Mouse (Mus musculus) myocyte (in vitro differentiated cells): ENCODE measurements at regions not wholly inside any gene's neighbourhood (a gene's known extent, or its start where the extent isn't known, plus 50 kb on each side); places are given as distances from the start of the nearest gene placed in this dataset.

Experiments
- H3K27me3 ChIP-seq: one replicate; pipeline ENCODE4 v1.6.1; 2011; ENCODE audit not compliant: control insufficient read depth, insufficient read depth, insufficient read length
- H3K36me3 ChIP-seq: one replicate; pipeline ENCODE4 v1.6.1; 2011; ENCODE audit not compliant: control insufficient read depth, insufficient read depth
- H3K4me2 ChIP-seq: one replicate; pipeline ENCODE4 v1.6.1; 2011; ENCODE audit warnings: low read depth, control low read depth
- H3K4me3 ChIP-seq: one replicate; pipeline ENCODE4 v1.5.1; 2011; ENCODE audit warnings: mild to moderate bottlenecking, control low read depth, moderate library complexity
- H3K79me2 ChIP-seq: one replicate; pipeline ENCODE4 v1.6.1; 2011; ENCODE audit not compliant: control insufficient read depth, insufficient read depth
- H3ac ChIP-seq: one replicate; pipeline ENCODE4 v1.6.1; 2011; ENCODE audit not compliant: control insufficient read depth, insufficient read length
- CEBPB ChIP-seq: IDR thresholded peaks from 2 replicates; pipeline ENCODE4 v1.6.1; 2011; ENCODE audit warnings: mild to moderate bottlenecking, moderate library complexity; ENCODE audit not compliant: poor library complexity, insufficient read depth, severe bottlenecking
- E2F4 ChIP-seq: IDR thresholded peaks from one replicate; pipeline ENCODE4 v1.6.1; 2011; ENCODE audit warnings: mild to moderate bottlenecking, control low read depth, moderate library complexity; ENCODE audit not compliant: insufficient read depth
- MAX ChIP-seq: IDR thresholded peaks from one replicate; pipeline ENCODE4 v1.6.1; 2011; ENCODE audit warnings: low read depth, mild to moderate bottlenecking, control low read depth
- MYOD1 ChIP-seq, 3 experiments: IDR thresholded peaks; one replicate each; pipeline ENCODE4 v1.6.1; 2011; ENCODE audit warnings: control low read depth in 2 of 3, low read depth in 2 of 3, mild to moderate bottlenecking in 2 of 3, moderate library complexity in 1 of 3; ENCODE audit not compliant: insufficient read length in 2 of 3, control insufficient read depth in 1 of 3
- MYOG ChIP-seq, 3 experiments: IDR thresholded peaks; one replicate each; pipeline ENCODE4 v1.6.1; 2011; ENCODE audit warnings: control low read depth in 2 of 3, low read depth in 2 of 3, mild to moderate bottlenecking in 2 of 3; ENCODE audit not compliant: insufficient read length in 2 of 3, control insufficient read depth in 1 of 3, insufficient read depth in 1 of 3
- POLR2A ChIP-seq: IDR thresholded peaks from one replicate; pipeline ENCODE4 v1.6.1; 2011; ENCODE audit warnings: low read depth, mild to moderate bottlenecking, control low read depth, moderate library complexity; ENCODE audit not compliant: insufficient read length
- POLR2AphosphoS2 ChIP-seq: IDR thresholded peaks from one replicate; pipeline ENCODE4 v1.6.1; 2011; ENCODE audit warnings: low read depth, control low read depth; ENCODE audit not compliant: insufficient read length
- REST ChIP-seq: IDR thresholded peaks from one replicate; pipeline ENCODE4 v1.6.1; 2011; ENCODE audit warnings: mild to moderate bottlenecking, control low read depth, moderate library complexity; ENCODE audit not compliant: insufficient read depth, insufficient read length
- SRF ChIP-seq: IDR thresholded peaks from one replicate; pipeline ENCODE4 v1.6.1; 2011; ENCODE audit warnings: low read depth; ENCODE audit not compliant: control insufficient read depth, insufficient read length
- TCF12 ChIP-seq: IDR thresholded peaks from one replicate; pipeline ENCODE4 v1.6.1; 2011; ENCODE audit warnings: mild to moderate bottlenecking, control low read depth; ENCODE audit not compliant: poor library complexity, insufficient read depth, severe bottlenecking
- TCF3 ChIP-seq: IDR thresholded peaks from one replicate; pipeline ENCODE4 v1.6.1; 2011; ENCODE audit warnings: low read depth, control low read depth; ENCODE audit not compliant: insufficient read length
- USF1 ChIP-seq: IDR thresholded peaks from one replicate; pipeline ENCODE4 v1.6.1; 2011; ENCODE audit warnings: low read depth, mild to moderate bottlenecking, control low read depth, moderate library complexity

DNA sequence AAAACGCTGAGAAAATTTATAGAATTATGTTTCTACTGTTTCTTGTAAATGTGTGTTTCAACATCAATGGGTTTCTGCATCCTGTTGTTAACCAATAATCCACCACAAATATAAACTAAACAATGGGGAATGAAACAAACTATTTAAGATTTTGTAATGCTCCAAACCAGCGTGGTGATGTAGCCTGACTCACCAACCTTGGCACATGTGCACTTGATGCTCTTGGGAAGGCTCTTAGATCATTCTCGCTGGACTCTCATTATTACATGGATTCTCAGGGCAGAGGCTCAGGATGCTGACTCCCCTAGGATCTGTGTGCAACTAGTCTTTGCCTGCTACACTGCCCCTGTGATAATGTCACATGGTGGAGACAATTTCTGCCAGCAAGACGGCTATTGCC is 158.7 kb upstream of the Krr1 start:
- no peaks in the 10 kb centered on the region for H3K27me3 ChIP-seq
- H3ac ChIP-seq = no peak overlapping the region
- H3K36me3 ChIP-seq = no peaks in the 10 kb centered on the region
- TF ChIP-seq POLR2A = no peak
- TF ChIP-seq CEBPB = 0 out of 2 replicates have a peak, but pooled peaks have one; percentile 49
- TF ChIP-seq POLR2AphosphoS2 = no peak
- H3K79me2 ChIP-seq = no peaks in the 10 kb centered on the region
- no peak overlapping the region for H3K4me3 ChIP-seq
- no peak overlapping the region for H3K4me2 ChIP-seq

DNA sequence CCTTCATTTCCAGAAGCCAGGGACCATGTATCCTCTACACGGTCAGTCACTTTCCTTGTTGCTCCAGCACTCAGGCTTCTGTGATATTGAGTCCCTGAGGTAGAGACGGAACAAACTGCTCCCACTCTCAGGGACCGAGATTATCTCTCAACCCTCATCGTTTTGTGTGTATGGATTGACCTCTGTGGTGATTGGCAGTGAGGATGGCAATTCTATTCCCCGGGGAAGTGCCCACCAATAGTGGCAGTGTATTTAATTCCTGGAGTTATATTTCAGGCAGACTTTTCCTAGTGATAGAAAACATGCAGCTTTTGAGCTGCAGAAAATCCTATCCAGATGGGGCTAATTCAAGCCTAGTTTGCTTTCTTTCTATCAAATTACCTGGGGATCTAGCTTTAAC is 157.8 kb upstream of the Krr1 start:
- no peaks in the 10 kb centered on the region for H3K79me2 ChIP-seq
- H3ac ChIP-seq = no peak overlapping the region
- H3K27me3 ChIP-seq = no peaks in the 10 kb centered on the region
- no peak overlapping the region for H3K4me2 ChIP-seq
- TF ChIP-seq TCF3 (no peak), POLR2AphosphoS2 (no peak), CEBPB (no peak)
- no peaks in the 10 kb centered on the region for H3K36me3 ChIP-seq
- H3K4me3 ChIP-seq = no peak overlapping the region

- TF ChIP-seq MAX = no peak
- TF ChIP-seq TCF3 = no peak
- TF ChIP-seq TCF12 = no peak
- Histone ChIP-seq H3ac (no peak overlapping the region), H3K27me3 (no peaks in the 10 kb centered on the region), H3K4me2 (no peak overlapping the region), H3K36me3 (no peaks in the 10 kb centered on the region), H3K79me2 (no peaks in the 10 kb centered on the region), H3K4me3 (no peak overlapping the region)
Observed at GRCm38 (mm10) chr10:111815160-111815559, 157.3 kb upstream of the Krr1 start.

- Histone ChIP-seq H3K79me2 (no peaks in the 10 kb centered on the region), H3K27me3 (no peaks in the 10 kb centered on the region), H3ac (no peak overlapping the region), H3K4me2 (no peak overlapping the region), H3K4me3 (no peak overlapping the region), H3K36me3 (no peaks in the 10 kb centered on the region)
- no peak for TF ChIP-seq E2F4
- no peak for TF ChIP-seq USF1
- TF ChIP-seq SRF = no peak
- no peak for TF ChIP-seq MYOG (IDR thresholded peaks at IDR 0.05; ENCODE audit: control insufficient read depth in 1 of 3, insufficient read depth in 1 of 3, insufficient read length in 2 of 3, low read depth in 2 of 3)
- TF ChIP-seq REST = no peak
- no peak for TF ChIP-seq POLR2A
- no peak for TF ChIP-seq TCF3
- no peak for TF ChIP-seq MYOD1 (IDR thresholded peaks at IDR 0.05; ENCODE audit: control insufficient read depth in 1 of 3, insufficient read length in 2 of 3, low read depth in 2 of 3)
- no peak for TF ChIP-seq TCF12
- no peak for TF ChIP-seq MAX
- TF ChIP-seq POLR2AphosphoS2 = no peak
- no peak for TF ChIP-seq CEBPB
Observed at GRCm38 (mm10) chr10:111815821-111816599, 156.5 kb upstream of the Krr1 start.

DNA sequence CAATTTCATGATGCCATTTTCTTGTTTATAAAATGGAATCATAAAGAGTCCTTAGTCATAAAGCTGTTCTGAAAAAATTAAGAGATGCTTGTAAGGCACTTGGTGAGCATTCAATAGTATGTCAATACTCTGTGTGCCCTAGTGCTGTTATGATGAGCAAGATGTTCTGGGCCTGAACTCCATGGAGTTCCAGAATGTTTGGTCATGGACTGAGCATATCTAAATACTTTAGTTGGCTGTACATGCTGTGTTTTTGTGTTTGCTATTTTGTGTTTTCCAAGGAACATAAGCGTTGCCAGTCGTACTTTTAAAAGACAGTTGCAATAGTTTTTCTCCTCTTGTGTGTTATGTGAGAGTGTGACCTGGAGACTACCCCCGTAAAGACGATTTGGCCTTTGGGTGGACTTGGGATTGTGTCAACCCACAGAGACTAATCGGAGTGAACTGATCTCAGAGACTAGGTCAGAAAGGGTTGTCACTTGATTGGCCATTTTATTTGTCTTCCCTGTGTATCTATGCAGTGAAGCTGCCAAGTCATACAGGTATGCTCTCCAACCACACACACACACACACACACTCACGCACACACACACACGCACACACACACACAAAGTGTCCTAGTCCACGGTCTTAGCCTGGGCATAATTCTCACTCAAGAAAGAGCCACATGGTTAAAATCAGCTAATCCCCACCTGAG is 152.6 kb upstream of the Krr1 start:
- no peak overlapping the region for H3K4me3 ChIP-seq
- H3K27me3 ChIP-seq = no peaks in the 10 kb centered on the region
- H3K79me2 ChIP-seq = no peaks in the 10 kb centered on the region
- H3K36me3 ChIP-seq = no peaks in the 10 kb centered on the region
- no peak overlapping the region for H3K4me2 ChIP-seq
- no peak for TF ChIP-seq MYOG (IDR thresholded peaks at IDR 0.05; ENCODE audit: control insufficient read depth in 1 of 3, insufficient read depth in 1 of 3, insufficient read length in 2 of 3, low read depth in 2 of 3)
- TF ChIP-seq MAX = no peak
- TF ChIP-seq POLR2AphosphoS2 = no peak
- TF ChIP-seq E2F4 = no peak
- no peak for TF ChIP-seq REST
- TF ChIP-seq TCF12 = no peak
- TF ChIP-seq CEBPB = no peak
- no peak for TF ChIP-seq MYOD1 (IDR thresholded peaks at IDR 0.05; ENCODE audit: control insufficient read depth in 1 of 3, insufficient read length in 2 of 3, low read depth in 2 of 3)
- H3ac ChIP-seq = no peak overlapping the region
